Mouse (Mus musculus) urinary bladder, adult 18-20 months (tissue): ENCODE data around the gene Fam213a.

Experiments
- DNase-seq, 2 experiments: peaks; one replicate each; pipeline ENCODE4 v3.0.0; 2022; ENCODE audit warnings: low spot score in 2 of 2, mixed read lengths in 2 of 2

The Fam213a gene

DNA sequence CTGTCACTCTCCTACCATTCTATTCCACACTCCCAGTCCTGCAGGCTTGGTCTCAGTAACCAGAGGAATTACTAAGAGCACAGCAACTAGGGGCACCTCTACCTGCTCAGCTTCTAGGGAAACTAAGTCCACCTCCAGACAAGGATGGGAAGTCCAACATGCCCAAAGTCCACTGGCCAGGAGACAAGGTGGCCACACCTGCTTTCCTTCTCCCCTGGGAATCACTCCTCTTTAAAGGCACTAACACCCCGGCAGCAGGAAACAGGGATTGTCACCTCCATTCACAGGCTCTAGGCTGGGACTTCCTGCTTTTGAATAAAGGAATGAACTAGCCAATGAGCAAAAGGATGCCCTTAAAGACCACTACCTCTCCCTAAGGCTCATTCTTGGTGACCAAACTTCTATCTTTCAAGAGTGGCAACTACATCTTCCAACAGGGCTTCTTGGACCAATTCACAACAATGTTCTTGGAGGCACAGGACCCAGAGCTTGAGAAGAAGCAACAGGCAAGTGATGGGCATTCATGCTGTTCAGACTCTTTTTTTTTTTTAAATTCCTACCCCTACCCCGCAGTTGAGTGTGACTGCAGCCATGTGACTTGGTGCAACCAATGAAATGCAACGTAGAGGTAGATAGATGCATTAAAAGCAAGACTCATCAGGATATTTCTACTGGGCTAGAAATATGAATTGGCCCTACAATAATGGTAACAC is 49.9 kb downstream of the Fam213a start:
- no peak for DNase-seq

DNA sequence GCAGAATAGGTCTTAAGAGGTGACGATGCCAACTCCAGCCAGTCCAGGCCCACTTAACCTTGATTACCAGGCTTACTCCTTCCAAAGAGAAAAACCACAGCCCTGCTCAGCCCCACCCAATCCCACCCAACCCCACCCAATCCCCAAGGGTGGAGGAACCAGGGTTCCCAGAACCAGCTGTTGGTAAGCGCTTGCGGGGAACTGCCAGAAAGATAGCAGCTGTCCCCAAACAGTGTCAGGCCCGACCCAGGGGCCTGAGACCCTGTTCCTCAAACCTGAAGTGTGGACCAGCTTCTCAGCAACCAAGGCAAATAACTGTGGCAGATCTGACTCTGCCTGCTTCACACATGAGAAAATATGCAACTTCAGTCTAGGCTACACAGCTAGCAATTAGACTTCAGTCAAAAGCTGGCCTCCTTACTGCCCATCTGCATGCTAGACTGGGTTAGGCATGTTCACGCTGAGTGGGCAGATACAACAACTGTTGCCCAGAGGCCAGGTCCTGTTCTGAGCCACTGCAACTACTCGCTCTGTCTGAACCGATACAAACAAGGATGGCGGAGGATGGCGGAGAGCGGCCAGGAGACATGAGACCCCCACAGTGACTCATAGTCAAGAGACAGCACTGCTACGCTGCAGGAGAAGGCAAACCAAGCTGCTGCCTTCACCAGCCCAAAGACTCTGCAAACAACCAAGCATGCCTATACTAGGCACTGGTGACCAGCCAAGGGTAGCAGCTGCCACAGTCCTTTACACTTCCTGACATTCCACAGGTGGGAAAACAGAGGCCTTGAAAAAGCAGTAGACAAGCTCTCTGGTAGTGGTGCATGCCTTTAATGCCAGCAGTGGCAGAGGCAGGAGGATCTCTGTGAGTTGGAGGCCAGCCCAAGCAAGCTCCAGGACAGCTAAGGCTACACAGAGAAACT is 51.0 kb downstream of the Fam213a start:
- DNase-seq: no peak

DNA sequence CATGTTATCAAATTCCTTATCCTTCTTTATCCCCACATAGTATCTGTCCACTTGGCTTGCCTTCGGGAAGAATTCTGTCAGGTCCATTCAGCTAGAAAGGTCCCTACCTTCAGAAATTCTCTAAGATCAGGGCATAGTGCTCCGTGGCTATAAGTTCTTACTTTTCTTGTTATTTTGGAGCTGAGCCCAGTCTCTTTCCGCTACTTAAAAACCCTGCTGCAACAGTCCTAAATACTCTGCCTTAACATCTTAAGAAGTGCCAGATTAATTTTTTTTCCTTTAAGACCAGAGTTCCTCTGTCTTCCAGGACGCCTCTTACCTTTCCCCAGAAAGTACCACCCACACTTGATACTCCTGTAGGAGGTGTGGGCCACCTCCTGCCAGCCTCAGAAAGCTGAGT is 53.4 kb downstream of the Fam213a start:
- DNase-seq: no peak

DNA sequence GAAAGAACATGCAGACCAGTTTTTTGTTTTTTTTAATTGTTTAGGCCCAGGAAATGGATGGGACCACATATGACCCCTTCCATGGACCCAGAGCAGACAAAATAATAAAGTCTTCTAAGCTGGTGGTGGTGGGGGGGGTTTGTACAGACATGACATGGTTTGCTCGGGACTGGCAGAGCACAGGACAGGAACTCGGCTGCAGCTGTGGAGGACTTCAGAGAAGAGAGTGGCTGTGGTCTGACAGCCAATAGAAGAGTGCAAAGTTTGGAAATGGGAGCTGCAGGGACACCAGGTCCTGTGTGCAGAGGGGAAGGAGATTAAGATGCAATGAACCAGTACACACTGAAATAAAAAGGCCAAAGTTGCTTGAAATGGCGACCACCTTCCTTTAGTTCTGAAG is 54.0 kb downstream of the Fam213a start:
- DNase-seq: no peak

DNA sequence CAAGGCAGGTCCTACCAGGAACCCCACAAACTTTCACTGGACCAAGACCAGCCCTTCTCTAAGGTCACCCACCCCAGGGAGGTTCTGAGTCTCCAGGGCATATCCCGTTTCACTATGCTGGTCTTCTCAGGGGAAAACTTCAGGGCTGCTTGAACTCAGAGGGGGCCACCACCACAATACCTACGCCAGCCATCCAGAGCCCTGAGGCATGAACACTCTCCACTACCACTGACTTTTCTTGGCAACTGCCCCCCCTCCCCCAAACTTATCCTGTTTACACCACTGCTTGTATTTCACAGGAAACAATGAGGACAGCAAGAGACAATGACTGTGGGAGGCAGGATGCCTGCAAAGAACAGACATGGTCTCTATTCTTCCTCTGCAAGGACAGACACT is 54.6 kb downstream of the Fam213a start:
- DNase-seq: no peak

DNA sequence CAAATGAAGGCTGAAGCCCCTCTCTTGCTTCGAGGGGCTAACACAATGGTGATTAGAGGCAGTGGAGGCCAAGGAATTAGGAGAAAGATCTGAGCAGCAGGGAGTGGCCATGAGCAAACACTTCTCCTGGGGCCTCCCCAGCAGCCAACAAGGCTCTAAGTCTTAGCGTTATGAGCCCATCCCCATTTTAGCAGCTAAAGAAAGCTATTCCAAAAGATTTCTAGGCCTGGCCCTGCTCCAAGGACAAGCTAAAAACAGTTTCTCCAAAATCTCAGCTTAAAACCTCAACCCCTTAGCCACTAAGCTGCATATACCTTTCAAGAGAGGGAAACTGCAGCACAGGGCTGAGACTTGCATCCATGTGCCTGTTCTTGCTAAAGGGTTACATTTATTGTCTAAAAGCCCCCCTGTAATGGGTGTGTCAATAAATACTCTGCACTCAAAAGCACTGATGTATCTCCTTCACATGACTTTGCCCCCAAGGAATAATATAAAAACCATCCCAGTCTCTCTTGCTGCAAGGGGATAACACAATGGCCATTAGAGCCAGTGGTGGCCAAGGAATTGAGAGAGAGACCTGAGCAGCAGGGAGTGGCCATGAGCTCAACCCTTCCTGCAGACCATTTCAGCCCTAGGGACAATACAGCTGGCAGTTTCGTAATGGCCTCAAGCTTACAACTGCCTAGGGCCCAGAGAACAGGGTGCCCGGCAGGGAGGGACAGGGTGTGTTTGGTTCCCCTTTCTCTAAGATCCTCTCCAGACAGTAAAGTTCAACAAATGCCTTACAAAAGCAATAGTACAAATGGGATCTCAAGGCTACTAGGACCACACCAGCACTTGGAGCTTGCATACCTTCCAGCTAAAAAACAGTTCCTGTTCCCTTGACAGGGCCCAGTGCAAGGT is 55.3 kb downstream of the Fam213a start:
- DNase-seq: no peak

DNA sequence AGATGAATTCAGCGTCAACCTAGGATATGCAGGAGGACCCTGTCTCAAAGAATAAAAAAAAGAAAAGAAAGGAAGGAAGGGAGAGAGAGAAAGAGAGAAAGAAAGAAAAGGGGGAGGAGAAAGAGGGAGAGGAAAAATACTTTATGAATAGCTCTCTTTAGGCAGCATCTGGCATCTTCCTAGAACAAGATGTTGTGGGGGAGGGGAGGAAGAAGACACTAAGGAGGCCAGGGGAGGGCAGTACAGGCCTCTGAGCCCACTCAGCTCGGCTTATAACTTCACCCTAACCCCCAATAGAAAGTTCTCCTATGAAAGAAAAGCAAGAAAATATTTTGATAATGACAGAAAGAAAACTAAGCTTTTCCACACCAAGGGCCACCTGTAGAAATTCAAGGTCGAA is 56.0 kb downstream of the Fam213a start:
- no peak for DNase-seq

DNA sequence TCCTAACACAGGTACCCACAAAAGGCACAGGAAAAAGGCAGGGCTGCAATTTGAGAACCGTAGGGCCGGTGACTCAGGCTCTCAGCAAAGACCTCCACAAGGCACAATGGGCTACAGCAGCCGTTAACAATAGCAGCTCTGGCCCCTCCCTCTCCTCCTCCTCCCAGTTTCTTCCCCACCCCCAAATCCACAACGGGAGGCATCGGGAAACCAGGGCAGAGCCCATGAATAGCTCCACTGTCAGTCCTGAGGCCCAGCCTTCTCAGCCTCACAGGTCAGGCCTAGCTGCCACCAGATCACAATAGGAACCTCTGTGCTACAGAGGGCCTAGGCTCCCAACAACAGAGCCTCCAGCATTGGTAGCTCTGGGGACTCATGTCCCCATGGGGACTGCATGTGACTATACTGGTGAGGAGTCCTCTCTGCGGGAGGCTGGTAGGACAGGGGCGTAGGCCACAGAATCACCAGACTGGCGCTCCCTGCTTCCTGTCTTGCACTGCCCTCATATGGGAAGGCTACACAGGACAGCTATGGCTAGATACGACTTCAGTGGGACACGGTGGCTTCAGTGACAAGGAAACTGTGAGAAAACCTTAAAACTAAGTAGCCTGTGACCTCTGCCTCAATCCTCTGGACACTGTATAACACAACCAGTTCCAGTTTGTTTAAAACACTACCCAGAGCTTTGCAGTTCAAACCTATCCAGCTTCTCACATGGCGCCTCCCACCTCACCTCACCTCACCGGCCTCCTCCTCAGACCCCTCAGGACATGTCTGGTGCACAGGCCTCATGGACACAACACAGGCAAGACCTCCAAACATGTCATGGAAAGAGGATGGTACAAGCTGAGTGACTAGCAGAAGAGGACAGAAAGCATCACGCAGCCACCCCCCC is 57.1 kb downstream of the Fam213a start:
- DNase-seq: no peak

DNA sequence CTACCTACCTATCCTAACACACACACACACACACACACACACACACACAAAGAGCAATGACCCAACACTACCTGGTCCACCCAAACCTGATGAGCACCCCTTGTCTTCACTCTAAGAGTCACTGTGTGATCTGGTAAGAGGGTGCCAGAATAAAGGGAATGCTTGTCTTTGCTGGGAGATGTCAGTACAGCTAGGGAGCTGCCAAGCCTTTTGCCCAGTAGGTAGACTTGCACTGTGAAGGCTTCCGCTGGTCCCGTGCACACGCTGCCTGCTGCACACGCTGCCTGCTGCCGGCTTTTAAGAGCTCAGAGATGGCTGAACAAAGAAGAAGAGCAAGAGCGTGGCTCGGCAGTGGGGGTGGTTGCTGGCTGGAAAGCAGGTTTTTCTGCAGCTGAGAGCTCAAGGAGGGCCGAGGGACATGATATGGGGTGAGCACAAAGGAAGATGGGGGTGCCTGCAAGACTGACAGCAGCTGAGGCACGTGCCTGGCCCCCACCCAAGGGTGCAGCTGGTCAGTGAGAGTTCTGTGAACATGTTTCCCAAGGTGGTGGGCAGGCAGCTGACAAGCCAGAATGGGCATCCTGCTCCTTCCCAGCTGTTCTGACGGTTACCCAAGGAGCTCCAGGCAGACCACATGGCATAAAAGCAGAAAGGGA is 57.9 kb downstream of the Fam213a start:
- no peak for DNase-seq

DNA sequence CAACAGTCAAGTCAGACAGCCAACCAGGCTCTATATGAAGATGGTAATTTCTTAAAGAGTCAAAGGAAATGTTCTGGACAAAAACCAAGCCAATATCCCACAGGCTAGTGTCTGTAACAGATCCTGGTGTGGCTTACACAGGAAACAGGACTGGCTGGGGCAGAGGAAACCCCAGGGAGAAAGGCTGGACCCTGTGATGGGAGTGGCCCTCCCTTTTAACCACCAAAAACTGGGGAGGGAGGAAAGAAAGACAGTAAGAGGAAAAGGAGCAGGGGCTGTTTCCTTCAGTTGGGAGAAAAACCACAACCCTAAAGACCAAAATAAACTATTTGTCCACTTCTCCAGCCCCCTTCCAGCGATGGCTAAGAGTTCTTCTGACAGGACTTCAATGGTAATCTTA is 58.4 kb downstream of the Fam213a start:
- no peak for DNase-seq

DNA sequence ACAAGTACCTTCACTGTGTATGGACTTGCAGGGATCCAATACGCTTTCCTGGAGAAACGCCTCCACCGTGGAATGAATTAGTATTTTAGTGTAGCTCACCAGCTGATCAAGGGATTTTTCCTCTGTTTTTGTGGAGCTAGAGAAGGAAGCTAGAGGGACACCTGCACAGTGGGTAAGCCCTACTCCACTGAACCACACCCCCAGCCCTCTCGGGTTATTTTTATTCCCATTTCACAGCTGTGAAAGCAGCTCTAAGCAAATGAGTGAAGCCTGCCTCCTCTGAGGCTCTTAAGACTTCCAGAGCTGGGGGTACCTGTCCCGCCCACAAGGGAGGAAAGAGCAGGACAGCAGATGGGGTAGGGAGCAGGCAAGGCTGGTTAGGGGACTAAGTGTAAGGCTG is 60.2 kb downstream of the Fam213a start:
- DNase-seq: no peak

DNA sequence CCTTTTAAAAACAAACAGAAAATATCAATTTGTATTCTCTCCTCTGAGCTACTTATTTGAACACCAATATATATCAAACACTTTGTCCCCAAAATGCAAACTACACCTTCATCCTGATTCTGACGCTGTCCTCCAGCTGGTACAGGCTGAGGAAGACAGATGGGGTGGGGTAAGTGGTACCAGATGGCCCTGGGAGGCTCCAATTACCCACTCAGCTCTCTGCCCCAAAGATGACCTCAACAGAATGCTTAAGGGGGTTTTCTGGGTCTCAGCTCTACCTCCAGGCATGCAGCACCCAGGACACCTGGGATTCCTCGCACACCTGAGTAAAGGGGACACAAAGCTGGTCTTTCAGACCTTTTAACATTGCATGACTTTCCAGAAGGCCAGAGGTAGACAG is 60.9 kb downstream of the Fam213a start:
- DNase-seq: no peak

DNA sequence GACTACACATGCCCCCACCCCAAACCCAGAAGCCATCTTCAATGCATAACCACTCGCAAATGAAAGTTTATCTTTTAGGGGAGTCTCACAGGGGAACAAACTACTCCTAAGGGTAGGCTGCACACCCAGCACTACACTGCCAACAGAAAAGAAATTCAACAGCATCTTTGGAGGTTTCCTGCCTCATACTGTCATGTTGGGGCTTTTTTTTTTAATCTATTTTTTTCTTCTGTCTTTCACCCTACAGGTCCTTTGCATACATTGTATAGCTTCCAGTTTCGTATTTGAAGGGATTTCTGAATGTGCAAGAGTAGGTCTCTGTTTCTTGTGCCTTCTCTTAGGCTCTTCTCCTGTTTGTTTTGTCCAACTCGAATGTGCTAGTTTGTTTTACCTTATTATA is 61.3 kb downstream of the Fam213a start:
- DNase-seq: no peak

DNA sequence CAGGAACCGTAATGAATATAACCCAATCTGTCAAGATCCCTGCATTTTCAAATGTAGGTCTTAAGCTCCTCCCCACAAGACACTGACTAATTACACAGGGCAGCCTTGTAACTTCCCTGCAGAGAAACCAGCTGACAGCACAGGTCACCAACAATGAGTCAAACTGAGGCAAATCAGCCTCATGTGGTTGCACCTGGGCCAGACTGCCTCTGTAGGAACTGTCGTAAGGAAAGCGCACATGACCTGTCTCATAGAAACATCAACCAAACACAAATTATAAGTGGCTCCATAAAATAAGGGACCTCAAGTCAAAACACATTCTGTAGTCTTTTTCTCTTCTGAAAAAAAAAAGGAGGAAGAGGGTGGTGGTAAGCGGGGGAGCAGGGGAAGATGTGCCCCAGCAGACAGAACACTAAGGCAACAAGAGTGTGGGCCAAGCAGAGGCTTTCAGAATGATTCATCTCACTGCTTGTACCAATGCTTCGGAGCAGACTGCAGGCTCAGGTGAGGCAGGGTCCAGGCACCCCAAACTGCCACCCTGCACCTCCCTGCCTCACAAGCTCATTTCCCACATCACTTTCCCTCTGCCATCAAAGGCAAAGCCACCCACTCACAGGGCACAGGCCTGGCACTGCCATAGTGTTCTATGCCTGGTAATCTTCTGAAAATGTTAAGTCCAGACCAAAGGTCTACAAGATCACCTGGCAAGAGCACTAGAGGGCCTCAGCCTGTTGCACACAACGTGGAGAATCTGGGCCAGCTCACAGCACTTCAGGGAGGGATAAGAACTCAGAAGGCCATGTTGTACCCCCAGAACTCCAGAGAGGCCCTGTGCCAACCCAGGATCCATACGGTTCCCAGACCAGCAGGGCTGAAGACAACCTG is 63.6 kb downstream of the Fam213a start:
- no peak for DNase-seq

DNA sequence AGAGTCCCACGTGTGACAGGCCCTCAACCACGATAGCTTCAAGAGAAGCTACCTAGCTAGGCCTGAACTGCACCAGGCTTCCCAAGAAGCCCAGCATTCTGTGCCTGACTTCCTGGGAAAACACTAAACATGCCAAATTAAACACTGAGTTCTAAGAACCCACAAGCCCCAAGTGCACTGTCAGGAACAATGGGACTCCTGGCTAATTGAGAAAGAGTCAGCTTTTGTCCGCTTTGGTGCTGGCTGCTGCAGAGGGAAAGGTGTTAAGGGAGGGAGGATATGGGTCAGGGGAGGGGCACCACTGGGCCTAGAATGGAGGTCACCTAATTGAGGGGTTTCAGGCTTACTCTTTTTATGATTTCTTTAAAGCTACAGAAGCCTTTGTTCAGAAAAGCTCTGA is 64.5 kb downstream of the Fam213a start:
- DNase-seq: no peak

DNA sequence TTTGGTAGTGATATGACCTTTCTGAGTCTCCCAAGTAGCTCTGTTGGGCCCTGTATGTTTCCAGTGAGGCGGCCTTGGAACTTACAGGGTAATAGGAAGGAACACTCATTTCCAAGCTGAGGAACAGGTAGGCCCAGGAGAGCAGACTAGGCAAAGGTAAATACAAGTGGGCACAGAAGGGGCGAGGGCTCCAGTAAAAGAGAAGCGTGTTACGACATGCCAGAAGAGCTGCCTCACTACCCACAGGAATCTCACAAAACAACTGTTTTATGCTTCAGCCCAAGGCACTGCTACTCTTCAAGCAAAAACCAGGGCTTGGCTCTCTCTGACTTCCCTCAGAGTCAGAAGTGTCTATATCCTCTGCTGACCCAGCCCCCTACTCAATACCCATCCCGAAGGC is 65.1 kb downstream of the Fam213a start:
- DNase-seq: peak in 1 of 2 experiments; percentile 67

DNA sequence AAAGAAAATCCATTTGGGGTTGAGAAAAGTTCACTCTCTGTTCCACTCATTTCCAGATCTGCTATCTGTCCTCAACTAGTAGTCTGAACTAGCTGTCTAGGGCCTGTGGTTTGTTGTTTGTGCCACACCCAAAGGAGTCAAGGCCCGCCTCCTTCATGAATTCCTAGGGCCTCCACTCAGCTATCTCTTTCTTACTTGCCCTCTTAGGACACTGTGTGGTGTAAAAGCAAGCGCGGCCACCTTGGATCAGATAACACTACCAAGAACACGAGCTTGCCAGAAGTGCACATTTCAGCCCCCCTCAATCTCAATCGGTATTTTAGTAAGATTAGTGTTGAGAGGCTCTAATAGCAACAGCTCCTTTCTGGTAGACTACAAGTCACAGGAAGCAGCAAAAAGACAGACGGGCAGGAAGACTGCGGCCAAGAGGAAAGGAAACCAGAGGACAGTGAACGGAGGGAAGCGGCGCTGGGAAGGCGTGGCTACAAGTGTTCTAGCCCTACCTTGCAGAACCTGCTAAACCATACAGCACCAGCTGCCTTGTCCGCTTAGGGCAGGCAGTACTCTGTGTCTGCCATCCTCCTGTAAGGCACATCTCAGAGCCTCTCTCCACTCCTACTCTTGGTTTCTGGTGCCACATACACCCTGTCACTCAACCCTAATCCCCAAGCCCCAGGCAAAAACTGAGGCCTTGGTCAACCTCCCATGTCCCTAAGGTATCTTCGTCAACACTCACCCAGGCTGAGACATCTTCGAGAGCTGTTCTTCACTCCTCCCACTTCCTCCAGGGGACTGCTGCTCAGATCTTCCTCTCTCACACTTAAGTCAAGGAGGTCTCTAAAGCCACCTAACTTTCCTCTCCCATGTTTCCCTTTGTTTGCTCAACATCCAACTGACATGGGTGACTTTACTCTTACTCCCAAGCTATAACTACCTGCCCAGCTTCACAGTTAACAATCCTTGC is 65.9 kb downstream of the Fam213a start:
- peak; percentile 60 to 63 for DNase-seq

DNA sequence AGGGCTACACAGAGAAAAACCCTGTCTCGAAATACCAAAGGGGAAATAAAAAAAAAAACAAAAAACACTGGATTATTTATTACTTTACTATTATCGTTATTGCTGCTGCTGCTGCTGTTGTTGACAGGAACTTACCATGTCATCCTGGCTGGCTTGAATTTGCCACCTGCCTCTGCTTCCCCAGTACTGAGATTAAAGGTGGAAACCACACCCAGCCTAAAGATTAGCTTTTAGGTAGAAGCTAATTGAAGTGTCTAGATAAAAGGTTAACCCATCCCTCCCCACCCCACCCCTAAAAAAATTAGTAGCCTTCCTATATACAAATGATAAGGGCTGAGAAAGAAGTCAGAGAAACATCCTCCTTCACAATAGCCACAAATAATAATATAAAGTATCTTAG is 69.8 kb downstream of the Fam213a start:
- DNase-seq: no peak
